Mouse (Mus musculus) cerebellum, adult 2 months (tissue): Measurements from ENCODE around the gene Dcaf8.

Experiments used
- CTCF ChIP-seq: fragments of 200-500 bp; IDR thresholded peaks from 2 replicates; pipeline ENCODE4 v1.5.1; 2011; ENCODE audit warnings: low read depth, mild to moderate bottlenecking, control low read depth, low read length, moderate library complexity, borderline replicate concordance; ENCODE audit not compliant: insufficient read depth
- POLR2A ChIP-seq: fragments of 200-500 bp; IDR thresholded peaks from 2 replicates; pipeline ENCODE4 v1.6.1; 2011; ENCODE audit warnings: low read length, control low read depth, borderline replicate concordance; ENCODE audit not compliant: insufficient read depth

DNA sequence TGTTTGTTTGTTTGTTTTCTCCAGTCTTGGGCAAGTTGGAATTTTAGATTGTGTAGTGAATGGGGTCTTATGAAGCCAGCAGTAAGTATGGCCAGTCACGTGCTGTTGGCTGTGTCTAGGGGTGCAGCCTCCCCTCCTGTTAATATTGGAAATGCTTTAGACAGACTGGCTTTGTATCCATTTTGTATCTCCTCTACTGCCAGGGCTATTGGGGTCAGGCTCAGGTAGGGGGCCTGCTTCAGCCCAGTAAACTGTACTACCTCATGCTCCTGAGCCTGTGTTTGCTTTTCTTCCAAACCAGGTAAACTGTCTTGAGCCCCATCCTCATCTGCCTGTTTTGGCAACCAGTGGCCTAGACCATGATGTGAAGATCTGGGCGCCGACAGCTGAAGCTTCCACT lies 44.3 kb downstream of the Dcaf8 start:
- TF ChIP-seq CTCF = no peak
- TF ChIP-seq POLR2A = no peak
